Mouse (Mus musculus): ENCODE results near the gene Aldh5a1.

GRCm38 (mm10) chr13:24923991-24924390, 13.5 kb downstream of the Aldh5a1 start:
- no peak for TF ChIP-seq CEBPB (IDR thresholded peaks at IDR 0.05; ENCODE audit: low read depth)
- TF ChIP-seq CTCF (IDR thresholded peaks at IDR 0.05; ENCODE audit: control insufficient read depth, insufficient read depth, insufficient read length), result no peak
- TF ChIP-seq MAX (IDR thresholded peaks at IDR 0.05), result no peak
- TF ChIP-seq MYOG (IDR thresholded peaks at IDR 0.05; ENCODE audit: control insufficient read depth, extremely low read depth, insufficient read length), result no peak

Data from C2C12 (cell line).